Mouse (Mus musculus) heart, embryonic 15.5 days (tissue): ENCODE measurements around the gene Il11. TPM values are rescaled to one million over a fixed set of nuclear protein-coding genes. Genes with fewer than 3 reads are reported as not detected.

Source experiments
- ATAC-seq: fragments of 200-750 bp; cut with Nextera tagmentation; replicated peaks from 2 replicates; pipeline ENCODE4 v1.8.0; 2017; ENCODE audit warnings: low read depth, moderate TSS enrichment; ENCODE audit not compliant: insufficient number of reproducible peaks, insufficient read depth, low FRiP score
- H3K27ac ChIP-seq: fragments of 300-500 bp; sonication (generic); 2 replicates; pipeline ENCODE4 v1.5.1; 2015; ENCODE audit warnings: mild to moderate bottlenecking, inconsistent platforms
- H3K27me3 ChIP-seq: fragments of 300-500 bp; sonication (generic); 2 replicates; pipeline ENCODE4 v1.6.1; 2015; ENCODE audit warnings: inconsistent platforms
- H3K36me3 ChIP-seq: fragments of 300-500 bp; sonication (generic); 2 replicates; pipeline ENCODE4 v1.6.1; 2015; ENCODE audit warnings: mild to moderate bottlenecking, inconsistent platforms
- H3K4me1 ChIP-seq: fragments of 300-500 bp; sonication (generic); replicated peaks from 2 replicates; pipeline ENCODE4 v1.6.1; 2015; ENCODE audit warnings: inconsistent platforms
- H3K4me2 ChIP-seq: fragments of 300-500 bp; sonication (generic); 2 replicates; pipeline ENCODE4 v1.6.1; 2015; ENCODE audit warnings: inconsistent platforms, mild to moderate bottlenecking, moderate library complexity
- H3K4me3 ChIP-seq: fragments of 300-500 bp; sonication (generic); 2 replicates; pipeline ENCODE4 v1.5.1; 2015; ENCODE audit warnings: mild to moderate bottlenecking, inconsistent platforms
- H3K9ac ChIP-seq: fragments of 300-500 bp; sonication (generic); 2 replicates; pipeline ENCODE4 v1.6.1; 2015; ENCODE audit warnings: mild to moderate bottlenecking, inconsistent platforms
- H3K9me3 ChIP-seq: fragments of 300-500 bp; sonication (generic); replicated peaks from 2 replicates; pipeline ENCODE4 v1.6.1; 2016; ENCODE audit warnings: inconsistent platforms
- WGBS: fragments of 180-500 bp; shearing (Covaris S2); methylation state at CpG from one replicate; pipeline ENCODE4 v1.1.7; 2015; ENCODE audit warnings: mixed read lengths; 5-methylcytosine and 5-hydroxymethylcytosine counted together
- polyA plus RNA-seq: library from polyadenylated mRNA; unstranded; fragments of >200 nt; fragmentation: Nextera tagmentation; extraction: Ambion mirVana; gene quantifications from 2 replicates; pipeline ENCODE4 v1.2.1, GENCODE M21; 2015

The Il11 gene
- polyA plus RNA-seq, 1 experiment from 2014 or later: not detected

- 42% methylated on average over 3 of the region's 3 CpGs for WGBS
- H3K36me3 ChIP-seq: no peaks in the 10 kb centered on the region
- no peak overlapping the region for H3K9ac ChIP-seq
- no peak for ATAC-seq
- H3K9me3 ChIP-seq: no peaks in the 10 kb centered on the region
- peaks cover 4% of the 10 kb centered on the region for H3K4me1 ChIP-seq
- peaks cover 53% of the 10 kb centered on the region for H3K27me3 ChIP-seq
- no peak overlapping the region for H3K27ac ChIP-seq
- no peak overlapping the region for H3K4me3 ChIP-seq
- H3K4me2 ChIP-seq: no peak overlapping the region
Observed at GRCm38 (mm10) chr7:4782130-4782529, 529 bp downstream of the Il11 start.

GRCm38 (mm10) chr7:4779921-4780320 lies 2.7 kb downstream of the Il11 start:
- no peak overlapping the region for H3K4me2 ChIP-seq
- peaks cover 75% of the 10 kb centered on the region for H3K27me3 ChIP-seq
- no peak for ATAC-seq
- 25% methylated on average over 5 of the region's 5 CpGs for WGBS
- H3K4me3 ChIP-seq: no peak overlapping the region
- H3K36me3 ChIP-seq: no peaks in the 10 kb centered on the region
- no peak overlapping the region for H3K9ac ChIP-seq
- no peaks in the 10 kb centered on the region for H3K9me3 ChIP-seq
- no peak overlapping the region for H3K27ac ChIP-seq
- peaks cover 9% of the 10 kb centered on the region for H3K4me1 ChIP-seq

GRCm38 (mm10) chr7:4777851-4778637 lies 4.6 kb downstream of the Il11 start:
- no peaks in the 10 kb centered on the region for H3K36me3 ChIP-seq
- no peaks in the 10 kb centered on the region for H3K9me3 ChIP-seq
- H3K27me3 ChIP-seq: peaks cover 78% of the 10 kb centered on the region
- H3K9ac ChIP-seq: no peak overlapping the region
- no peak for ATAC-seq
- H3K4me1 ChIP-seq: peaks cover 9% of the 10 kb centered on the region
- no peak overlapping the region for H3K4me2 ChIP-seq
- H3K4me3 ChIP-seq: no peak overlapping the region
- H3K27ac ChIP-seq: no peak overlapping the region
- 5% methylated on average over 20 of the region's 20 CpGs for WGBS

DNA sequence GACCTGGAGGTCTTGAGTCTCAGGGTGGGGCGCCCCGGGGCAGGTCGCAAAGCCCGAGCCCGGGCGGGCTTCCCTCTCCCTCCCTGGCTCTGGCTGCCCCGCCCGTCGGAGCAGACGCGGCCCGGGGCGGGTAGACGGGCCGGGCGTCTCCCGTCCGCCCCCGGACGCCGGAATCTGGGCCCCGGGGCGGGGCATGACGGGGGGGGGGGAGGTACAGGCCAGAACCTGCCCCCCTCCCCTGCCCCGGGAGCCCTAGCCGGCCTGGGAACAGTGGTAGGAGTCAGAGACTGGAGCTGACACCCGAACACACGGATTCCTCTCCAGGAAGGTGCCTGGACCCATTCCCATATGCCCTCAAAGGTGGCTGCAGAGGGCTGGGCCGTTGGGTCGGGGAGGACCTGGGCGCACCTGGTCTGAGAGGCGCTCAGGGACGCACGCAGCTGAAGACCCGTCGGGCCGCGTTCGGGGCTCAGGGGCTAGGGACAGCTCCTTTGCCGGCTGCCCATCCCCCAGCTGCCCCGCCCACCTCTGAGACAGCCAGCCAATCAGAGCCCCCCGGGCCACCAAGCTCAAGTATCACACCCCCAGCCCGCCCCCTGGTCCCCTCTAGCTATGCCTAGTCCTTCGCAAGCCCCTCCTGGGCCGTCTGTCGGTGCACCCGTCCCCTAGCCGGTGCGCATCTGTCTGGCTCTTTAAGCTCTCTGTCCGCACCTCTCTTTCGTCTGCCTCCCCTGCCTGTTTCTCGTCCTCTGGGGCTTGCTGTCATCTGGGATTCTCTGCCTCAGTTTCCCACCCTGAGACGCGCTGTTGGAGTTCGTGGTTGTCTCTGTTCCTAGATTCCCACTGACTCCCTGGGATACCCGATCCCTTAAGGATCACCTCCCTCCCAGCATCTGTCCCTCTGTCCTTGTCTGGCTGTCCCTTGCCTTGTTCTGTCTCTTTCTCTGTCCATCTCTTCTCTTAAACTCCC lies 5.5 kb downstream of the Il11 start:
- H3K27ac ChIP-seq: no peak overlapping the region

GRCm38 (mm10) chr7:4776131-4776530 lies 6.5 kb downstream of the Il11 start:
- Histone ChIP-seq H3K27ac (no peak overlapping the region), H3K36me3 (no peaks in the 10 kb centered on the region), H3K9ac (no peak overlapping the region), H3K27me3 (peaks cover 63% of the 10 kb centered on the region), H3K4me3 (no peak overlapping the region), H3K4me1 (peaks cover 9% of the 10 kb centered on the region), H3K9me3 (no peaks in the 10 kb centered on the region), H3K4me2 (no peak overlapping the region)
- WGBS: 40% methylated on average over 10 of the region's 10 CpGs
- no peak for ATAC-seq

More for the DNA sequence above, 5.5 kb downstream of the Il11 start:
- H3K9ac ChIP-seq: peak overlapping the region; percentile 40
- H3K4me2 ChIP-seq: peak overlapping the region; percentile 63
- WGBS: 1% methylated on average over 35 of the region's 56 CpGs
- no peaks in the 10 kb centered on the region for H3K36me3 ChIP-seq
- H3K4me1 ChIP-seq: peaks cover 9% of the 10 kb centered on the region
- no peaks in the 10 kb centered on the region for H3K9me3 ChIP-seq
- peaks cover 70% of the 10 kb centered on the region for H3K27me3 ChIP-seq
- peak overlapping the region; percentile 39 for H3K4me3 ChIP-seq
- peak; percentile 33 for ATAC-seq

- WGBS: 59% methylated on average over 3 of the region's 5 CpGs
- ATAC-seq: no peak
Observed at GRCm38 (mm10) chr7:4771202-4771601, 11.5 kb downstream of the Il11 start, which contains the start of gene Fam71e2. Gene Fam71e2, minus strand, starts transcription at chr7:4771302.

GRCm38 (mm10) chr7:4764946-4765710 lies 17.5 kb downstream of the Il11 start:
- ATAC-seq: no peak
- H3K27me3 ChIP-seq: no peaks in the 10 kb centered on the region
- H3K27ac ChIP-seq: no peak overlapping the region
- no peaks in the 10 kb centered on the region for H3K9me3 ChIP-seq
- no peak overlapping the region for H3K4me3 ChIP-seq
- H3K4me2 ChIP-seq: no peak overlapping the region
- H3K9ac ChIP-seq: no peak overlapping the region
- H3K36me3 ChIP-seq: no peaks in the 10 kb centered on the region
- 35% methylated on average over 4 of the region's 4 CpGs for WGBS
- 0 out of 2 replicates have a peak, but pooled peaks cover 3% of the 10 kb centered on the region for H3K4me1 ChIP-seq

More at GRCm38 (mm10) chr7:4771202-4771601, 11.5 kb downstream of the Il11 start, which contains the start of gene Fam71e2:
- H3K4me2 ChIP-seq: no peak within 1 kb of the TSS
- H3K9ac ChIP-seq: no peak within 1 kb of the TSS
- peaks cover 20% of the 10 kb centered on the region for H3K27me3 ChIP-seq
- no peaks in the 10 kb centered on the region for H3K4me1 ChIP-seq
- no peaks in the 10 kb centered on the region for H3K36me3 ChIP-seq
- H3K27ac ChIP-seq: no peak within 1 kb of the TSS
- no peaks in the 10 kb centered on the region for H3K9me3 ChIP-seq
- H3K4me3 ChIP-seq: no peak within 1 kb of the TSS

- Histone ChIP-seq H3K9me3 (no peaks in the 10 kb centered on the region), H3K4me1 (no peaks in the 10 kb centered on the region), H3K4me3 (no peak overlapping the region), H3K9ac (no peak overlapping the region), H3K27me3 (no peaks in the 10 kb centered on the region), H3K4me2 (no peak overlapping the region), H3K36me3 (no peaks in the 10 kb centered on the region), H3K27ac (no peak overlapping the region)
- 35% methylated on average over 1 of the region's 1 CpGs for WGBS
- no peak for ATAC-seq
Observed at GRCm38 (mm10) chr7:4759670-4760069, 23.0 kb downstream of the Il11 start.

- Histone ChIP-seq H3K9ac (peak within 1 kb of the TSS; percentile 10; the same call in 1 of the 2 replicates), H3K4me2 (peak within 1 kb of the TSS; percentile 72), H3K9me3 (no peaks in the 10 kb centered on the region), H3K27ac (peak within 1 kb of the TSS; percentile 48), H3K4me1 (peaks cover 16% of the 10 kb centered on the region), H3K4me3 (peak within 1 kb of the TSS; percentile 50), H3K36me3 (no peaks in the 10 kb centered on the region), H3K27me3 (no peaks in the 10 kb centered on the region)
- WGBS: 2% methylated on average over 24 of the region's 24 CpGs
- ATAC-seq: peak; percentile 88
Observed at GRCm38 (mm10) chr7:4752821-4753570, 29.7 kb downstream of the Il11 start, which contains the start of gene Cox6b2. Gene Cox6b2, minus strand, starts transcription at chr7:4753094.
